Mouse (Mus musculus) heart, postnatal 25 days (tissue): ENCODE measurements around the gene Glod4. TPM values are rescaled to one million over a fixed set of nuclear protein-coding genes. Genes with fewer than 3 reads are reported as not detected.
"Not testable (repeated sequence)": the region's sequence is repeated elsewhere in the genome, so short reads cannot be mapped to it uniquely, and the experiment has no call there.

Experiments
- DNase-seq: peaks from one replicate; pipeline ENCODE4 v3.0.0; 2022; ENCODE audit warnings: low spot score
- intact Hi-C: fragments of 180-260 bp; cut with DNase I; formaldehyde crosslinking; loops from one replicate; pipeline ENCODE4 v1.15.1; 2025
- total RNA-seq, 2 experiments: library from RNA; stranded (reverse); gene quantifications; 2 replicates each; pipeline ENCODE4 v1.2.3; 2021

Glod4 gene
- total RNA-seq, 2 experiments from 2014 or later: 34.8 to 41.1 TPM

- DNase-seq: no peak
- intact Hi-C loops: no loop called here
Observed at GRCm38 (mm10) chr11:76213841-76214240, 29.7 kb downstream of the Glod4 start.

GRCm38 (mm10) chr11:76211595-76211994 lies 31.9 kb downstream of the Glod4 start:
- DNase-seq, intact Hi-C loops: not testable (repeated sequence)

GRCm38 (mm10) chr11:76210228-76210985 lies 33.1 kb downstream of the Glod4 start:
- intact Hi-C loops: no loop called here
- no peak for DNase-seq

GRCm38 (mm10) chr11:76206793-76207192 lies 36.7 kb downstream of the Glod4 start:
- no peak for DNase-seq
- intact Hi-C loops: no loop called here

- intact Hi-C loops: loop anchor here (2.0 kb wide), 2 partner anchors 15 to 23 kb away; partner anchors contain the start of genes Dbil5, Fam57a, Gemin4 and Vps53
- DNase-seq: peak; percentile 90
Observed at GRCm38 (mm10) chr11:76201761-76202674, 41.5 kb downstream of the Glod4 start.

GRCm38 (mm10) chr11:76196977-76197469 lies 46.5 kb downstream of the Glod4 start:
- intact Hi-C loops: no loop called here
- DNase-seq: no peak

- DNase-seq: no peak
- intact Hi-C loops: no loop called here
Observed at GRCm38 (mm10) chr11:76196275-76196976, 47.1 kb downstream of the Glod4 start.

GRCm38 (mm10) chr11:76186908-76187307 lies 56.6 kb downstream of the Glod4 start:
- intact Hi-C loops: no loop called here

GRCm38 (mm10) chr11:76183745-76184144 lies 59.8 kb downstream of the Glod4 start:
- intact Hi-C loops: loop anchor here (5.0 kb wide), 1 partner anchor 224 kb away; the partner anchor contains the start of gene Timm22
- no peak for DNase-seq

More at GRCm38 (mm10) chr11:76186908-76187307, 56.6 kb downstream of the Glod4 start:
- no peak for DNase-seq

GRCm38 (mm10) chr11:76180146-76180540 lies 63.4 kb downstream of the Glod4 start:
- intact Hi-C loops: loop anchor here (2.0 to 5.0 kb wide), 2 partner anchors 37 to 227 kb away; partner anchors contain the start of genes Dbil5, Gemin4 and Timm22
- DNase-seq: no peak

GRCm38 (mm10) chr11:76179495-76180145 lies 63.9 kb downstream of the Glod4 start, which contains the start of the genes Vps53 and Fam57a:
TSS of gene Vps53 (minus strand) at chr11:76179647.
TSS of gene Fam57a (plus strand) at chr11:76179671.
- intact Hi-C loops: loop anchor here (2.0 to 5.0 kb wide), 3 partner anchors 23 to 228 kb away; partner anchors contain the start of genes Dbil5, Gemin4 and Timm22
- DNase-seq: peak; percentile 77

GRCm38 (mm10) chr11:76178726-76179494 lies 64.6 kb downstream of the Glod4 start:
- intact Hi-C loops: loop anchor here (2.0 kb wide), 1 partner anchor 24 kb away; no protein-coding TSS in a partner anchor
- DNase-seq: no peak

- intact Hi-C loops: no loop called here
- DNase-seq: no peak
Observed at GRCm38 (mm10) chr11:76170207-76170606, 73.3 kb downstream of the Glod4 start.

- DNase-seq: no peak
- intact Hi-C loops: loop anchor here (5.0 kb wide), 1 partner anchor 37 kb away; no protein-coding TSS in a partner anchor
Observed at GRCm38 (mm10) chr11:76168976-76169375, 74.5 kb downstream of the Glod4 start.

GRCm38 (mm10) chr11:76167079-76167765 lies 76.3 kb downstream of the Glod4 start:
- no peak for DNase-seq
- intact Hi-C loops: loop anchor here (1.0 to 5.0 kb wide), 6 partner anchors 35 to 386 kb away; partner anchors contain the start of gene Rflnb

GRCm38 (mm10) chr11:76166657-76167056 lies 76.9 kb downstream of the Glod4 start:
- DNase-seq: no peak
- intact Hi-C loops: loop anchor here (1.0 to 5.0 kb wide), 6 partner anchors 34 to 386 kb away; partner anchors contain the start of gene Rflnb

- no peak for DNase-seq
- intact Hi-C loops: no loop called here
Observed at GRCm38 (mm10) chr11:76160251-76160650, 83.3 kb downstream of the Glod4 start.
